Mouse (Mus musculus) lung, postnatal 0 days (tissue): ENCODE measurements at regions not wholly inside any gene's neighbourhood (a gene's known extent, or its start where the extent isn't known, plus 50 kb on each side); places are given as distances from the start of the nearest gene placed in this dataset.

Experiments used
- ATAC-seq: fragments of 200-750 bp; cut with Nextera tagmentation; 2 replicates; pipeline ENCODE4 v1.8.0; 2017; ENCODE audit warnings: moderate library complexity
- DNase-seq: peaks from one replicate; pipeline ENCODE4 v3.0.0-alpha.2; 2016; ENCODE audit warnings: low spot score
- H3K27ac ChIP-seq: fragments of 300-500 bp; sonication (generic); 2 replicates; pipeline ENCODE4 v1.5.1; 2014; ENCODE audit warnings: antibody characterized with exemption, mild to moderate bottlenecking, low read length, mixed read lengths
- H3K27me3 ChIP-seq: fragments of 300-500 bp; sonication (generic); replicated peaks from 2 replicates; pipeline ENCODE4 v1.6.1; 2014; ENCODE audit warnings: low read length, mixed read lengths; ENCODE audit not compliant: insufficient read depth
- H3K36me3 ChIP-seq: fragments of 300-500 bp; sonication (generic); 2 replicates; pipeline ENCODE4 v1.6.1; 2014; ENCODE audit warnings: low read length, mixed read lengths; ENCODE audit not compliant: insufficient read depth
- H3K4me1 ChIP-seq: fragments of 300-500 bp; sonication (generic); 2 replicates; pipeline ENCODE4 v1.6.1; 2014; ENCODE audit warnings: antibody characterized with exemption, low read depth, low read length, mixed read lengths; ENCODE audit not compliant: insufficient read depth
- H3K4me2 ChIP-seq: fragments of 300-500 bp; sonication (generic); replicated peaks from 2 replicates; pipeline ENCODE4 v1.6.1; 2014; ENCODE audit warnings: low read depth, mild to moderate bottlenecking, low read length, moderate library complexity, mixed read lengths
- H3K4me3 ChIP-seq: fragments of 300-500 bp; sonication (generic); 2 replicates; pipeline ENCODE4 v1.5.1; 2014; ENCODE audit warnings: low read depth, low read length
- H3K9ac ChIP-seq: fragments of 300-500 bp; sonication (generic); replicated peaks from 2 replicates; pipeline ENCODE4 v1.6.1; 2014; ENCODE audit warnings: low read depth, mild to moderate bottlenecking
- H3K9me3 ChIP-seq: fragments of 300-500 bp; sonication (generic); 2 replicates; pipeline ENCODE4 v1.6.1; 2016; ENCODE audit warnings: low read length, mixed read lengths
- CTCF ChIP-seq: IDR thresholded peaks from 2 replicates; pipeline ENCODE4 v1.5.1; 2016; ENCODE audit warnings: antibody characterized with exemption, mild to moderate bottlenecking
- EP300 ChIP-seq: IDR thresholded peaks from 2 replicates; pipeline ENCODE4 v1.6.1; 2016; ENCODE audit warnings: antibody characterized with exemption, mild to moderate bottlenecking, control low read depth
- WGBS: fragments of 180-500 bp; shearing (Covaris S2); extraction: QIAGEN DNeasy Blood & Tissue Kit; methylation state at CpG from one replicate; pipeline ENCODE4 v1.1.7; 2014; 5-methylcytosine and 5-hydroxymethylcytosine counted together

GRCm38 (mm10) chr13:38760261-38760660 lies 101.4 kb upstream of the Eef1e1 start:
- TF ChIP-seq EP300 (no peak), CTCF (no peak)
- 84% methylated on average over 3 of the region's 3 CpGs for WGBS
- H3K4me3 ChIP-seq, result no peak overlapping the region
- no peak for DNase-seq
- H3K4me2 ChIP-seq, result no peak overlapping the region
- no peak for ATAC-seq
- H3K9ac ChIP-seq, result no peak overlapping the region
- no peaks in the 10 kb centered on the region for H3K9me3 ChIP-seq
- no peaks in the 10 kb centered on the region for H3K4me1 ChIP-seq
- H3K27me3 ChIP-seq, result no peaks in the 10 kb centered on the region
- H3K36me3 ChIP-seq, result no peaks in the 10 kb centered on the region
- H3K27ac ChIP-seq, result no peak overlapping the region

- Histone ChIP-seq H3K4me1 (no peaks in the 10 kb centered on the region), H3K4me2 (no peak overlapping the region), H3K27me3 (no peaks in the 10 kb centered on the region), H3K27ac (no peak overlapping the region), H3K9me3 (no peaks in the 10 kb centered on the region), H3K4me3 (no peak overlapping the region), H3K36me3 (no peaks in the 10 kb centered on the region), H3K9ac (no peak overlapping the region)
- no peak for ATAC-seq
- DNase-seq, result no peak
- TF ChIP-seq EP300, result no peak
- TF ChIP-seq CTCF, result no peak
- WGBS, result 87% methylated on average over 11 of the region's 11 CpGs
Observed at GRCm38 (mm10) chr13:38756629-38757227, 97.9 kb upstream of the Eef1e1 start.

GRCm38 (mm10) chr13:38753722-38754121 lies 94.9 kb upstream of the Eef1e1 start:
- ATAC-seq (no peak), DNase-seq (no peak)
- no peaks in the 10 kb centered on the region for H3K4me1 ChIP-seq
- WGBS, result 68% methylated on average over 4 of the region's 4 CpGs
- no peak overlapping the region for H3K9ac ChIP-seq
- no peaks in the 10 kb centered on the region for H3K27me3 ChIP-seq
- H3K9me3 ChIP-seq, result no peaks in the 10 kb centered on the region
- no peak overlapping the region for H3K4me2 ChIP-seq
- no peak overlapping the region for H3K4me3 ChIP-seq
- TF ChIP-seq CTCF, result no peak
- TF ChIP-seq EP300, result no peak
- no peaks in the 10 kb centered on the region for H3K36me3 ChIP-seq
- H3K27ac ChIP-seq, result no peak overlapping the region

GRCm38 (mm10) chr13:38751876-38752275 lies 93.0 kb upstream of the Eef1e1 start:
- no peak for DNase-seq
- 79% methylated on average over 1 of the region's 1 CpGs for WGBS

GRCm38 (mm10) chr13:38740066-38740465 lies 81.2 kb upstream of the Eef1e1 start:
- Histone ChIP-seq H3K4me1 (no peaks in the 10 kb centered on the region), H3K4me3 (no peak overlapping the region), H3K27me3 (no peaks in the 10 kb centered on the region), H3K4me2 (no peak overlapping the region), H3K9ac (no peak overlapping the region), H3K9me3 (no peaks in the 10 kb centered on the region), H3K27ac (no peak overlapping the region), H3K36me3 (no peaks in the 10 kb centered on the region)
- WGBS, result 84% methylated on average over 8 of the region's 8 CpGs
- TF ChIP-seq EP300, result no peak
- TF ChIP-seq CTCF, result no peak
- no peak for DNase-seq
- no peak for ATAC-seq

More at GRCm38 (mm10) chr13:38751876-38752275, 93.0 kb upstream of the Eef1e1 start:
- TF ChIP-seq EP300 (no peak), CTCF (no peak)
- Histone ChIP-seq H3K27ac (no peak overlapping the region), H3K4me2 (no peak overlapping the region), H3K36me3 (no peaks in the 10 kb centered on the region), H3K9ac (no peak overlapping the region), H3K4me3 (no peak overlapping the region), H3K4me1 (no peaks in the 10 kb centered on the region), H3K27me3 (no peaks in the 10 kb centered on the region), H3K9me3 (no peaks in the 10 kb centered on the region)
- ATAC-seq, result no peak

GRCm38 (mm10) chr13:38736361-38737035 lies 77.6 kb upstream of the Eef1e1 start:
- no peak for DNase-seq
- Histone ChIP-seq H3K9me3 (no peaks in the 10 kb centered on the region), H3K9ac (no peak overlapping the region), H3K27ac (no peak overlapping the region), H3K4me1 (no peaks in the 10 kb centered on the region), H3K4me2 (no peak overlapping the region), H3K36me3 (no peaks in the 10 kb centered on the region), H3K27me3 (no peaks in the 10 kb centered on the region), H3K4me3 (no peak overlapping the region)
- TF ChIP-seq CTCF (no peak), EP300 (no peak)
- WGBS, result 75% methylated on average over 4 of the region's 4 CpGs
- no peak for ATAC-seq
